Mouse (Mus musculus) T-cell, adult 2 months (primary cell): ENCODE data around the gene Esp34.

Source experiments
- DNase-seq: peaks from one replicate; pipeline ENCODE4 v3.0.0; 2022; ENCODE audit warnings: low spot score

Gene Esp34

DNA sequence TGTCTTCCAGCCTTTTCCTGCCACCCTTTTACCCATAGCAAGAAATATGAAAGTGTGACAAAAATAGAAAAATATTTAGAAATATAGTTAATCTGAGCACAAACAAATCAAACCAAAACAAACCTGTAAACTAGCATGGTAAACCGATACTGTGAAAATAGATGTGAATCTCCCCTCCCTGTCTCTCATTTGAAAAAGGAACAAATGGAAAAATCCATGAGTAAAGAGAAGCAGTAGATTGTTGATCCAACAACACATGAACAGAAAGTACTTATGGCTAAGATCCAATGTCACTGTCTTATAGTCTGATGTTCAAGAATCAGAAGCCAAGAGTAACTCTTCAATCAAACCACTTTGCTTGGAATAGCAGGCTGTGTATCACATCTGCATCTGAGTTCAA, at the start of gene Esp34:
Gene Esp34 (plus strand): TSS at position 301 of the 400 bp plus-strand sequence.
- no peak for DNase-seq

DNA sequence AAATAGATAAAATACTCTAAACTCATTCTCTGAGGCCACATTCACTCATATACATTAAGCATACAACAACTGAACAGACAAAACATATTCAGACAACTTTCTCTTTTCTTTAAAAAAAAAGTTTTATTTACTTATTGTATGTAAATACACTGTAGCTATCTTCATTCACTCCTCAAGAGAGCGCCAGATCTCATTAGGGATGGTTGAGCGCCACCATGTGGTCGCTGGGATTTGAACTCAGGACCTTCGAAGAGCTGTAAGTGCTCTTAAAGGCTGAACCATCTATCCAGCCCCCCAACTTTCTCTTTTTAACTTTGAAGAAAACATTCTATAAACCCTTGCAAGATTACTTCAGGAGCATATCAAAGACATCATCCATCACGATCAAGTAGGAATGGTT, 8.5 kb downstream of the Esp34 start:
- no peak for DNase-seq
